Mouse (Mus musculus) ovary, adult 2 months (tissue): ENCODE data around the gene Prr22. TPM values are rescaled to one million over a fixed set of nuclear protein-coding genes. Genes with fewer than 3 reads are reported as not detected.

Experiments used
- polyA plus RNA-seq: library from polyadenylated mRNA; depleted of rRNA; stranded (reverse); fragments of >200 nt; gene quantifications from 2 replicates; pipeline ENCODE4 v1.2.3, GENCODE M21; 2012; rRNA removed

Gene Prr22
- 3.3 and 4.8 TPM in 2 replicates for polyA plus RNA-seq

DNA sequence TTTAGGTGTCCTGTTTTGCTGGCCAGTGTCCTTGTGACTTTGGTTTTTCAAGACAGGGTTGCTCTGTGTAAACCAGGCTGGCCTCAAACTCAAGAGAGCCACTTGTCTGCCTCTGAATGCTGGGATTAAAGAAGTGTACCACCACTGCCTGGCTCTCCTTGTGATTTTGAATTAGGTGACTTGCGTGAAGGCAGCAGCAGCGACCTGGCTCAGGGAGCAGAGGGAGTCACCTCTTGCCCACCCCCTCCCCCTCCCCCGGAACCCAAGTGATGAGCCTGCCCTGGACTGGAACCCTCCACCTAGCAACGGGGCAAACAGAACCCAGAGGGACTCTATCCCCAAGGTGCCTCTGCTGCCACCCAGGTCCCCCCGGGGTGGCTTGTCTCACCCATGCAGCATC, at the start of gene Prr22:
Gene Prr22 (plus strand): TSS at position 301 of the 400 bp plus-strand sequence.

GRCm38 (mm10) chr17:56757416-56758123, 12.5 kb upstream of the Prr22 start, which contains the start of gene Nrtn:
Nrtn (minus strand) TSS chr17:56757530.

GRCm38 (mm10) chr17:56764474-56765354, 5.3 kb upstream of the Prr22 start, which contains the start of gene Dus3l:
Dus3l (plus strand) TSS chr17:56764757.

Other genes with a start within 250 kb of the Prr22 start
- gene Gm20219, start 215.9 kb upstream of the Prr22 start, polyA plus RNA-seq: 8.1 TPM in 2 replicates
- gene Safb2, start 185.7 kb upstream of the Prr22 start, polyA plus RNA-seq: 111 and 114 TPM in 2 replicates
- 93.0 and 103 TPM in 2 replicates for gene Safb, start 185.4 kb upstream of the Prr22 start, polyA plus RNA-seq
- 157 and 222 TPM in 2 replicates for gene 2410015M20Rik, start 160.5 kb upstream of the Prr22 start, polyA plus RNA-seq
- 3,601 and 4,599 TPM in 2 replicates for gene Rpl36, start 156.8 kb upstream of the Prr22 start, polyA plus RNA-seq
- gene Lonp1, start 143.4 kb upstream of the Prr22 start, polyA plus RNA-seq: 227 and 249 TPM in 2 replicates
- 1.3 and 2.6 TPM in 2 replicates for gene Catsperd, start 142.1 kb upstream of the Prr22 start, polyA plus RNA-seq
- 125 and 135 TPM in 2 replicates for gene Ranbp3, start 97.0 kb upstream of the Prr22 start, polyA plus RNA-seq
- gene Ndufa11, start 52.5 kb upstream of the Prr22 start, polyA plus RNA-seq: 694 and 729 TPM in 2 replicates
- gene Vmac, start 52.2 kb upstream of the Prr22 start, polyA plus RNA-seq: 47.8 and 78.5 TPM in 2 replicates
- gene Nrtn, start 12.7 kb upstream of the Prr22 start, polyA plus RNA-seq: 169 and 335 TPM in 2 replicates
- 135 and 136 TPM in 2 replicates for gene Dus3l, start 5.5 kb upstream of the Prr22 start, polyA plus RNA-seq
- 26.0 and 26.5 TPM in 2 replicates for gene Rfx2, start 60.8 kb downstream of the Prr22 start, polyA plus RNA-seq
- gene Acsbg2, start 104.2 kb downstream of the Prr22 start, polyA plus RNA-seq: 0.05 TPM in 1 of 2 replicates, not detected in the other
- gene 1700061G19Rik, start 105.2 kb downstream of the Prr22 start, polyA plus RNA-seq: 0.16 and 0.37 TPM in 2 replicates
- 94.1 and 98.4 TPM in 2 replicates for gene Mllt1, start 165.2 kb downstream of the Prr22 start, polyA plus RNA-seq
- gene Acer1, start 211.9 kb downstream of the Prr22 start, polyA plus RNA-seq: 0.14 TPM in 2 replicates
- 290 and 341 TPM in 2 replicates for gene Clpp, start 220.1 kb downstream of the Prr22 start, polyA plus RNA-seq
- 86.7 and 97.3 TPM in 2 replicates for gene Alkbh7, start 227.1 kb downstream of the Prr22 start, polyA plus RNA-seq
- 1.3 and 1.6 TPM in 2 replicates for gene Pspn, start 229.8 kb downstream of the Prr22 start, polyA plus RNA-seq
- gene Gtf2f1, start 241.0 kb downstream of the Prr22 start, polyA plus RNA-seq: 34.5 and 38.2 TPM in 2 replicates
- gene Gm17949, start 241.2 kb downstream of the Prr22 start, polyA plus RNA-seq: not detected in 2 replicates